Mouse (Mus musculus) thymus, postnatal 4 days (tissue): ENCODE measurements around the gene Tkfc.
"Not testable (repeated sequence)": the region's sequence is repeated elsewhere in the genome, so short reads cannot be mapped to it uniquely, and the experiment has no call there.

Experiments used
- DNase-seq: peaks from one replicate; pipeline ENCODE4 v3.0.0; 2021

Gene Tkfc

GRCm38 (mm10) chr19:10585112-10585511 is 20.3 kb downstream of the Tkfc start:
- DNase-seq, result peak; percentile 41

GRCm38 (mm10) chr19:10583550-10584146 is 21.8 kb downstream of the Tkfc start:
- DNase-seq, result no peak

- DNase-seq, result peak; percentile 26
These were observed 23.5 kb downstream of the Tkfc start for GRCm38 (mm10) chr19:10581984-10582383.

GRCm38 (mm10) chr19:10580761-10581160 is 24.7 kb downstream of the Tkfc start:
- DNase-seq, result no peak

- no peak for DNase-seq
These were observed 25.4 kb downstream of the Tkfc start for GRCm38 (mm10) chr19:10580102-10580501.

GRCm38 (mm10) chr19:10576690-10577561 is 28.5 kb downstream of the Tkfc start, which contains the start of the genes Cyb561a3 and Tmem138:
Gene Cyb561a3, plus strand, starts transcription at chr19:10577172.
Gene Tmem138, minus strand, starts transcription at chr19:10577362.
- DNase-seq, result peak; percentile 92

- DNase-seq, result no peak
These were observed 35.8 kb downstream of the Tkfc start for GRCm38 (mm10) chr19:10569627-10570026.

GRCm38 (mm10) chr19:10565217-10565616 is 40.2 kb downstream of the Tkfc start:
- no peak for DNase-seq

GRCm38 (mm10) chr19:10564278-10564677 is 41.2 kb downstream of the Tkfc start:
- no peak for DNase-seq

GRCm38 (mm10) chr19:10562351-10562750 is 43.1 kb downstream of the Tkfc start:
- no peak for DNase-seq

- no peak for DNase-seq
These were observed 43.7 kb downstream of the Tkfc start for GRCm38 (mm10) chr19:10561558-10562314.

GRCm38 (mm10) chr19:10560108-10560507 is 45.3 kb downstream of the Tkfc start:
- no peak for DNase-seq

GRCm38 (mm10) chr19:10557837-10558375 is 47.5 kb downstream of the Tkfc start:
- DNase-seq, result not testable (repeated sequence)

- no peak for DNase-seq
These were observed 48.0 kb downstream of the Tkfc start for GRCm38 (mm10) chr19:10557430-10557829.

- DNase-seq, result no peak
These were observed 48.5 kb downstream of the Tkfc start for GRCm38 (mm10) chr19:10557001-10557400.

- peak; percentile 92 for DNase-seq
These were observed 49.6 kb downstream of the Tkfc start, which contains the start of gene Tmem216 for GRCm38 (mm10) chr19:10555624-10556510. Gene Tmem216, minus strand, starts transcription at chr19:10556238.

- no peak for DNase-seq
These were observed 66.0 kb downstream of the Tkfc start for GRCm38 (mm10) chr19:10539454-10539853.
